Mouse (Mus musculus) activated CD4-positive, CD25-positive, alpha-beta regulatory T cell, adult 4 months (primary cell): ENCODE data around the gene Pxdc1. TPM values are rescaled to one million over a fixed set of nuclear protein-coding genes. Genes with fewer than 3 reads are reported as not detected.

Source experiments
- ATAC-seq: one replicate; pipeline ENCODE4 v1.8.0; 2017
- polyA plus RNA-seq, 2 experiments: library from polyadenylated mRNA; unstranded; fragments of 100-300 nt; shearing (Covaris generic); gene quantifications; one replicate each; pipeline ENCODE4 v1.2.1; 2017

Gene Pxdc1
- polyA plus RNA-seq, 2 experiments from 2014 or later, result 0.58 to 0.93 TPM

DNA sequence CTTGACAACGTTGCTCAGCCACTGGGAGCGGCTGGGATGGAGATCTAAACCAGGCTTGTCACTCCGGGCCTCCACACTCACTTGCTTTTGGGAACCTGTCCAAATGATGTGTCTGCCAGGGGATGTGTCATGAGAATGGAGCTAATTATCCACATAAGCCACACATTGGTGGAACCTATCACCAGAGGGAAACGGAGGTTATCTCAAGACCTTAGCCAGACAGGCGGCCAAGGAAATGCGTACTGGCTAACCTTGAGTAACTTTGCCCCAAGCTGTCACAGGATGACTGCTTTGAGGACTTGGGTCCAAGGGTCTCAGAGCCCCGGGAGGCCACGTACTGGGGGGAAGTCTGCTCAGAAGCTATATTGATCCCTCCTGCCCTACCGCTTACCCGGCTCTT is 2.3 kb downstream of the Pxdc1 start:
- ATAC-seq, result no peak

DNA sequence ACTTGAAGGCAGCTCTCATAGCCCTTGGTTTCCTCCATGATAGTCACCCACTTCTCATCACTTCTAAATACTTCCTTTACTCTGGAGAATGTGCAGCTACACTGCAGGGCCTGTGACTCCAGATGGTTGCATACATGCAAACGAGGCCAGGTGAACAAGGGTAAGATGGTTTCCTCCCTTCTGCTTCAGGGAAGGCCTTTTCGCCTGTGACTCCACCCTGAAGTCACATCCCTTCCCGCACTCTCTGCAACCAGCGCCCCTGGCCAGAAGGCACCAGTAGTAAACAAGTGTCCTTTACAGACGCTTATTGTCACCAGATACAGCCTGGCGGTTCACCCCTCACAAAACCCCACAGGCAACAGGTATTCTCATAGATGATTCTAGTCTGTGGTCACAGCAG is 2.9 kb downstream of the Pxdc1 start:
- ATAC-seq, result no peak

DNA sequence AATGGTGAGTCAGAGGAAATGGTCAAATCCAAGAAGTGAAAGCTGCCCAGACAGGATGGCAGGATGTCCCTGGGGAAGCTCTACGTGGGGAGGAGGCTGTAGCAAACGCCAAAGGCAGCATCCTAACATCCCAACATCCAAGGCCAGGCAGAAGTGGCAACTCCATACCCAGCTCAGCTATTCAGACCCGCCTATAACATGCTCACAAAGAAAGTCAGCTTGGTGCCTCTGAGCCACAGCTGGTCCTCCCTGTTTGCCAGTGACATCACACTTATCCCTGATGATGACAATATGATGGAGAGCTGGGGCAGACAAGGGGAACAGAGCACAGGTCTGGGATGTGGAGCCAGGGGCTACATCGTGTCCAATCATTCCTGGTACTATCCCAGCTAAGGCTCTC is 5.5 kb downstream of the Pxdc1 start:
- no peak for ATAC-seq

DNA sequence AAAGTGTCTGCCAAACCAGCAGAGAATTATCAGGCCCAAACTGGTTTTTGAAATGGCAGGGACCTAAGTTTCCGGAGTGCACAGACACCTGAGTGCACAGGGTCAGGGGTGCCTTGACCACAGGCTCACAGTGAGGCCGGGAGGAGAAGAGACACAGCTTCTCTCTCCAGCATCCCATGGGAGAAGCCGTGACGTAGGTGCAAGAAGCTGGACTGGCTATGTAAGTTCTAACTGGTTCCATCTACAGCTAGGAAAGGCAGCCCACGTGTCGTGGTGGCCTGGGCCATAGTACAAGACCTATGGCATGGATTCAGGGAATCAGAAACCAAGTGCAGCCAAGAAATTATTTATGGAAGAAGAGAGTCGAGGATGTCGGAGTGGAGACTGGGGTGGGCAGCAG is 6.1 kb downstream of the Pxdc1 start:
- ATAC-seq, result no peak

DNA sequence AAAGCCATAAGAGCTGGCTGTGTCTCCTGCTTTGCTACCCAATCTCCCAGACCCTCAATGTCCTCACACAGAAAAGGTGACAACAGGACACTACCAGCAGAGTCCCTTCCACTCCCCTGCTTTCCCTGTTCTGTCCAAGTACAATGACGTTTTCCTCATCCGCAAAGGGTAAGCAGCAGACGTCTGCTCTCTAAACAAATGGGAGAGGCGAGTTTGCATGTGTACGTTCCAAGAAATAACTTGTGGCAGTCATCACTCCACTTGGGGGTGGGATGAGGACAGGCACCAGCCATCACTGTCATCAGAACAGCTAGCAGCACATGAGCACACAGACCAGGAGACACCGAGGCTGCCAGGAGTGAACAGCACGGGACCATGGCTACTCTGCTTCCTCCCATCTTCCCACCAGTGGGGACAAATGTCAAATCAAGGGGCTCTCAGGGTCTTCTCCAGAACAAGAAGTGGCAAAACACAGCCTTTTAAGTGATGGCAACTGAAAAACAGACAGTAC is 7.0 kb downstream of the Pxdc1 start:
- no peak for ATAC-seq

DNA sequence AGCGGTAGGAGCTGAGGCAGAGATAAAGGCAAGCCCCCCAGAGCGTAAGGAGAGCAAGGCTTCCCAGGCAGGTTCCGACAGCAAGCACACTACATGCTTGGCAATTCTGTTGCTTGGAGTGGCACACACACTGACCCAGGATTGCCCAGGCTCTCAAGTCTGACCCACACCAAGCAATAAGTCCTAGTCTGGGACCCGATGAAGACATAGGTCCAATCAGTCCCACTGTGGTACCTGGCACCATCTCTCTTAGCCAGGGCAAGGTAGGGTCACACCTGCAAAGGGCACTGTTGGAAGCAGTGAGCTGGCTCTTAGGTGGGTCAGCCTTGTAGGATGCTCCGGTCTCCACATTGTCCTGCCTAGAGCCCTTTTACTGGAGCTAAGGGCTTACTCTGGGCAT is 7.8 kb downstream of the Pxdc1 start:
- no peak for ATAC-seq

DNA sequence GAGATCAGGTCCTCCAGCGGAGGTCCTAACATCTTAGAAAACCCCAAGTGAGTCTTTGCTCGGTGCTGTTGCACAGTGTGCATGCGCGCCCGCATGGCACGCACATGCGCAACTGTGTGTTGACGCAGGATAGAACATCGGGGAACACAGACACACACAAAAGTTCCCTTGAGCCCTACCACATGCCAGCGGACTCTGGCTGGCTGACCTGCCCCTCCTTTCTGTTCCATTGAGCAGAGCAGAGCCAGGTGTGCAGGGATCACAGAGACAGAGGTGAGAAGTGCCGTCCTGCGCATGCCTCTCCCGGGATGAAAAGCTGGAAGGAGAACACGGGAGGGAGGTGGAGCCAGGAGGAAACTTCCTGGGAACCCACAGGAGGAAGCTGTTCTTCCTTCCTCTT is 8.9 kb downstream of the Pxdc1 start:
- no peak for ATAC-seq

DNA sequence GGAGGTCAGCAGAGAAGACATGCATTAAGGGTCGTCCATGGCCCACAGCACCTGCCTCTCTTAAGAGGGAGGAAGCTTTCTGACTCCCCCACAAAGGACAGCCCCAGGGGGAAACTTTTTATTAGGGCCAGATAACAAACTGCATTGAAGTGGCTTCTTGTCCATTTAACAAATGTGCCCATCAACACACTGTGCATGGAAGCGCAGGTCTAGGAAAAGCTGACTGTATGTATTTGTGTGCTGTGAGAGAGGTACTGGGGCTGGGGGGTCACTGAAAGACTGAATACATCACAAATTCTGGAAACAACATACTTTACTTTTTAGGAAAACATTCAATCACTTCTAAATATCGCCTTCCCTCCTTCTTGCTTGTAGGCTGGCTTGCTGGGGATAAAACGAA is 9.4 kb downstream of the Pxdc1 start:
- ATAC-seq, result no peak

DNA sequence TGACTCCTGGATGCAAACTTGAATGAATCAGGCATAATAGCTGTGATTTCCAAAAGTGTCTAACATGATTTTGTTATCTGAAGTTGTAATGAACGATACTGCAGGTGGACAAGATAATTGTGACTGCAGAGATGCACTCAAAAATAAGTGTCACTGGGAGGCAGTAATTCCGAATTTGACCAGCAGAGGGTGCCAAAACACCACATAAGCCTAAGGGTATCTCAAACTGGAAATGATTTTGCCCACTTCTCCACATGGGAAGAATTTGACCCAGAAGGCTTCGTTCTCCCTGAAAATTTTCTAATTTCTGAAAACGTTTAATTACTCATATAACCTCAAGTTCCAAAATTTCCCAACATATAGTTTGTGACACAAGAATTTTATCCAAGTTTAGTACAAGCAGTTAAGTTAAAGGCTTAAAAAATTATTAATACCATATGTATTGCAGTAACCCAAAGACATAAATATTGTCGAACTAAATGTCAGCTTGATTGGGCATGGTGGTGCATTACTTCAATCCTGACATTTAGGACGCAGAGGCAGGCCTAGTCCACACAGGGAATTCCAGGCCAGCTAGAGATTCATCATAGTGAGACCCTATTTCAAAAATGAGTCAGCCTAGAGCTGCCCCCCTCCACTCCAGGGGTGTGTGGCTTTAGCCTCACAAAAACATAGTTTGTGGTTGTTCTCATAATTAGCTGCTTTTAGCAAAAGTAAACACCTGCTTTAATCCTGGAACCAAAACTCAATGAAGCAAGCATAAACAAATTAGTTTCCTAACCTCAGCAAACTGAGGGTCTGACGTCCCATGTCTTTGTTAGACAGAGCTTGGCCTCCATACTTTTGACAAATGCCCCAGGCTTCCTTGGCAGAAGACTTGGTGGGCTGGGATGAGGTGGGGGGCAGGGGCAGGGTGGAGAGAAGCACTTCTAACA is 10.1 kb downstream of the Pxdc1 start:
- no peak for ATAC-seq

DNA sequence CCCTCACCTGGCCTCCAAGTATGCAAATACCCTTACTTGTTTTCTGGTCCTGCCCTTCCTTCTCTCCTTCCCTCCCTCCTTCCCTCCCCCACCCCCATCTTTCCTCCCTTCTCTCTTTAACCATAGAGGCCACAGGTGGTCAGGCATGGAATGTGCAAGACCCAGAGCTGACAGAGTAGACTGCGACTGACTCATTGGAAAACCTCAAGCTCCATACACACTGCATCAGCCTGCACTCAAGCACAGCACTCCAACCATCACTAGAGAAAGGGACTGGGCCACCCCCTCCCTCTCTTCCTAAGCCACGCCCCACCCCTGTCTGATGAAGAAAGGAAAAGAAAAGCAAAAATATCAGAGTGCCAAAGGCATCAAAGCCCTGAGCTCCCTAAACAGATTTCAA is 12.2 kb downstream of the Pxdc1 start:
- ATAC-seq, result no peak

DNA sequence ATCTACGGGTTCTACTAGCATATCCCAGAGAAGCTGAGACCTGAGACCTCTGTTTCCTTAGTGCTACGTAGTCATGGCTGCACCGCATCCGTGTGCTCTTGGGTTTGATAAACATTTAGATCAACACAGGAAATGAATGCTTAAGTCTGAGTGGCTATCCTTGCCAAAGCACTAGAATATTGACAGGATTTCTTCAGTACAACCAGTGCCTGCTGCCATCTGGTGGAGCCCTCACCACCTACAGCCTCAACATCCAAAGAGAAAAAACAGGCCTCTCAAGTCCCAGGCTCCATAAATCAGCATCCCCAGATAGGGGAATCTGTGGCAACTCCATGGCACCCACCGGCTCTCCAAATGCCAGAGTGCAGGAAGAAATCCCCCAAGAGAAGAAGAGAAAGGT is 17.3 kb downstream of the Pxdc1 start:
- peak; percentile 23 for ATAC-seq

DNA sequence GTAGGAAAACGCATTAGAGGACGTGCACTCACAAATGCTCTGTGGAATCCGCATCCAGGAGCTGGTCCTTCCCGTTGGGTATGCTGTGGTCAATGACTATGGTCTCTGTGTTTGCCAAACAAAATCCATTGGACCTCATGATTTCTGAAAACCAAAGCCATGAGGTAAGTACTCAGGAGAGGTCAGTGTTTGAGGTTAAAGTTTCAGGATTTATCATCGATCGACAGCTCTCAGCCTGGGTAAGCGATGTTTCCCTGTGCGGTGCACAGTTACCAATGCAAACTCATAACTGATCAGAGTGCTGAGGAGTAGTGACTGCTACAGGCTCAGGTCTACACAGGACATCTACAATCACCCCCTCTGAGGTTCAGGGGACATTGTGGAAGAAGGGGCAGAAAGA is 23.0 kb downstream of the Pxdc1 start:
- ATAC-seq, result no peak

DNA sequence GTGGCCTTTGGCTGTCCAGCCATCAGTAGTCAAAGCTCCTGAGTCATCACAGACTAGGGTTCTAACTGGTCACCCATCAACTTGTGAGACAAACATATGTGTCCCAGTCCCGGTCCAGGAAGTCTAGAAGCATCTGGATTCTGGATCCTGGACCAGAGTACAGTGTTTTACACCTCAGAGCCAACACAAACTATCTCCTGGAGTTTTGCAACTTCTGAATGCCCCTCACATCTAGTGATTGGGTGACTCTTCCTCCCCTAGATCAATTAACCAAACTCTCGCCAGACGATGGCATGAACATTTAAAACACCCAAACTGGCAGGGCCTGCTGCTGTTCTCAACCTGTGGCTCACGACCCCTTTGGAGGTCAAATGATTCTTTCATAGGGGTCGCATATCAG is 23.5 kb downstream of the Pxdc1 start:
- ATAC-seq, result no peak

DNA sequence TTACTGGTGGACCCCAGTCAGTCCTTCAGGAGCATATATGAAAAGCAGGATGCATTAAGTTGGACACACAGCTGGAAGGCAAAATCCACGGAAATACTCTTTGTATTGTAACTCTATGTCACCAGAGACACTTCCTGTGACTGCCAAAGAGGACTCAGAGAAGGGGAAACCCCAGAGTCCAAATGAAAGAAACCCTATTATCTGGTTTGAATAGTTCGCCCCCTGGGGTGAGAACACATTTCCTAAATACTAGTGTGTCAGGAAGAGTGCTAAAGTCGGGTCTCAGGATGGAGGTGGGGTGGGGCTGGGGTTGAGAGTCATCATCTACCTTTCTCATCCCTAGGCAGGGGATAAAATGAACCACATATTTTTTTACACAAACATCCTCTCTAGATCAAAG is 25.8 kb downstream of the Pxdc1 start:
- no peak for ATAC-seq

DNA sequence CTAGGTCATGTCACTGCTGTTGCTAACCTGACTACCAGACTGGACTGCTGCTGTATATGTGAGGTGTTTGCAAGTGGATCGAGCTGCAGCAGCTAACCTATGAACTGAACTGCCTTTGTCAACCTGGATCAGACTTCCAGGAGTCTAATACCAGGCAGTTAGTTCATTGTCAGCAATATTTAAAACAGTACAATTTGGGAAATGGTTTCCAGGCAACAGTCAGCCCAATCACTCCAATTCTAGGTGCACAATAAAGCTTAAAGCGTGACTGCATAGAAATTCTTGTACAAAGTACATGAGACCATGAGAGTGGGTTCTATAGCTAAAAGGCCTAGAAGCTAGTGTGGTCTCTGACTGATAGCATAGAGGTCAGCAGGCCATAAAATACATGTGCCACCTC is 28.9 kb downstream of the Pxdc1 start:
- no peak for ATAC-seq

DNA sequence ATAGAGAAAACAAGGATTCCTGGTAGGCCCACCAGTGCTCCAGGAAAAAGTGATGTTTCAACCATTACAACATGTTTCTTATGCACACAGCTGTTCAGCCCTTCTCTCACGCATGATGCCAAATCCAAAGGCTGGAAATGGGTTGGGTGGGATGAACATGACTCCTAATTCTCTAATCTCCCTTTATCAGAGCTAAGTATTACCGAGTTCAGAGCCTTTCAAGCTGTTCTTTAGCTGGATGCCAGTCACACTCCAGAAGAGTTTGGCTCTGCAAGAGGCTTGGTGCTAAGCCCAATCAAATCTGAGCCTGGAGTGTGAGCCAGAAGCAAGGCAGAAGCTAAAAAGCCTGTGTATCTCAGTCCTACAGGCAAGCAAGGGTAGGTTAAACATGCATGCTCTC is 40.9 kb downstream of the Pxdc1 start:
- no peak for ATAC-seq

DNA sequence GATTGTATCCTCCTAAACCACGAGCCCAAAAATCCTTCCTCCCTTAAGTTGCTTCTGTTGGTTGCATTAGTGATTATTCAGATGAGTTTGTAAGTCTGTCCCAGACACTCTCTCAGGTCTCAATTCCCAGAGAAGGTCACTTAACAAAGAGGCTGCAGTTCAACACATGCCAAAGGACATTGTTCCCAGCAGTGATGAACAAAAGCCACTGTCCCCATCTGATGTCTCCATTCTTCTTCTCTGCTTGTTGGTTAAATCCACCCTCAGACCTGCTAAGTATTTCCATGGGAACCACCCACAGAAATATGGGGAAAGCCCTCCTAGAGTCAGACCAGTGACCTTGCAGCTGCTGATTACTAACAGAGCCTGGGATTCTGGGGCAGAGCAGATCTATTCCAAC is 43.6 kb downstream of the Pxdc1 start:
- ATAC-seq, result no peak

DNA sequence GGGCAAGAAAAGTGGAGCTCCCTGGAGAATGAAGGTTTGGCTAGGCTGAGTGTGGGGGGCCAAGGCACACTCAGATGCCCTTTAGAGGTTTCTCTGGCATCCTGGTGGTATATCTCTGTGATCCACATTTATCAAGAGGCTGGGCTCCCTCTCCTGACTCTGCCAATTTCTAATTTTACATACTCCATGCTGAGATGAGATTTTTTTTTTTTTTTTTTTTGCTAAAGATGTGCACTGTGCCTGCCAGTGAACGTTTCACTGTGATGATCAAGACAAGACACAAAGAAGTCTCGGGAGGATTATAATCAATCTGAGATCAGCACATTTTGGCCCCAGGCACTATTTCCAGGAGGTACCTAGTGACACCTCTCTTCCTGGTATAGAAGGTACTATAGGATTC is 46.2 kb downstream of the Pxdc1 start:
- ATAC-seq, result no peak

DNA sequence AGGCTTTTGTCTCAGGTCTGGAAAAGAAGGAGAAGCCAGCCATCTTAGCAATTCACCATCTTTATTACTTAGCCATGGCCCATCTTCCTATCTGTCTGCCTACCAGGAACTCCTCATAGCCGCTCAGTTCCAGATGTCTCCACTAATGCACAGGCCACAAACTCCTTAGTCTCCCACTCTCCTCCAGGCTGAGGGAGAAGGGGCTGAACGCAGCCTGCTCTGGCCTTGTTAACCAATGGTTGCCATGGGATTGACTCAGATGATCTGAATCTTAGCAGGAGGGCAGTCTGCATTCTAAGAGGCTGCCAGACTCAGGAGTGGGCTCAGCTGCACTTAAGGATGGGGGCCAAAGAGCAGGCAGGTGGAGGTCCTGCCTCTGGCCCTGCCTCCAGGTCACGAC is 47.4 kb downstream of the Pxdc1 start:
- no peak for ATAC-seq

DNA sequence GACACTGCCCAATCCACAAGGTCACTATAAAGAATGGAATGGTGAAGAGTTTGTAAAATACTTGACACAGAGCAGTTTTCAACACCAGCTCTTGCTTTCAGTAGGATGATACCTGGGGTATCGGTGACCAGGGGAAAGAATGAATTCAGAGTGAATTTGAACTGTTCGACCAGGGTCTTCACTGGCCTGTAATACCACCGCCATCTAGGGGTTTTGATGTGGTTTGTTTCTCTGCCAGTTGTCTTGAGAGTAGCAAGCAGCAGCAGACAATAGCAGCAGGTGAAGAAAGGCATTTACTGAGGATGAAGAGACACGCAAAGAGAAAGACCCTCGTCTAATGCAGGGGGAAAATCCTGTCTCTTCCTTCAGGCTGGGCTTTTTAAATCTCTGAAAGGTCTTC is 48.1 kb downstream of the Pxdc1 start:
- ATAC-seq, result no peak

DNA sequence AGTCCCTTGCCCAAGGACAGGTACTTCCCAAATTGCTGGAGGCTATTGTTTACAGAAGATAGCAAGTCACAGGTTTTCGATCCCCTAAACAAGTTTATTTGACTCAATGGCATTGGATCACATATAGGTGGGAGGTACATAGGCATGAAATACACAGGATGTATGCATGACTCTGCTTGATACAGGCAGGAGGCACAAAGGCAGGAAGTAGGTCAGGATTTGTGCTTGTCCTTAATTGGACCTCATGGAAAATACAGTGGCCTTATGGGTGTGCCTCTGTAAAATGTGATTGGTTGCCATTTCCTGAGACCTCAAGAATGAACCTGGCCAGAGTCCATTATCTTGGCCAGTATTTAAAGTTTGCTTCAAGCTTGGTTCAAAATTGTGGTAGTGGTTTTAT is 48.9 kb downstream of the Pxdc1 start:
- ATAC-seq, result no peak

DNA sequence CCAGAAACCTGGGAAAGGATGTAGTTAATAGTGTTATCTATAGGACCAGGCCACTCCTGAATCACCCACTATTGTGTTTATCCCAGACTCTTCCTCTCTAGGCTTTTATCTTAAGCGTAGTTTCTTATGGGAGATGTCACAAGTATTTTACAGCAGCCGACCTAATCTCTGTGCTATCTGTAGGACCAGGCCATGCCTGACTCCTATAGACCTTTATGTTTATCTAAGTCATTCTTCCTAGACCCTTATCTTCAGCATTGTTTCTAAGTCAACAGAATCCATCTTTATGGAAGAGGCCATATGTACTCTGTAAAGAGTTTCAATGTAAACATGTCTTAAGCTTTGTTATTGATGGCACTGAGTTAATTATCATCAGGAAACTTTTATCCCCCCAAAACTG is 50.5 kb downstream of the Pxdc1 start:
- ATAC-seq, result no peak

DNA sequence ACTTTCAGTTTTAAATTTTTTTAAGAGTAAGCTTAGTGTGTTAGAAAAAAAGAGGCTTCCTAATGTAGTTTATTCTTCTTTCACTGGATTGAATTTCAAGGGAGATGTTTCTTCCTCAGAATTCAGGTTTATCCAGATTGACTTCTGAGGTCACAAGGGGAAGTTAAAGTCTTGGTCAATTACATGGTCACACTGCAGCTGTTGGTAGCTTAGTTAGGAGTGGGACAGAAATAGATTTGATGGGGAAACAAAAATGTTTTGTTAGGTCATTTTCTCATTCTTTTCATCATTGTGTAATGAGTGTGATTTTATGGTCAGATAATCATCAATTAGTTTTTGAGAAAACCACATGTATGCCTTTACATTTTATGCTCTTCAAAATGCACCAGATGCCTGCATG is 56.5 kb downstream of the Pxdc1 start:
- no peak for ATAC-seq
